Mouse (Mus musculus): ENCODE measurements around the gene Tsga10ip. TPM values are rescaled to one million over a fixed set of nuclear protein-coding genes. Genes with fewer than 3 reads are reported as not detected.
A peak's percentile ranks its signal among the peaks of the same experiment; 100 is the strongest.

The Tsga10ip gene
- total and polyA plus RNA-seq, 2 experiments from 2014 or later = 0.10 TPM; not detected in 1

DNA sequence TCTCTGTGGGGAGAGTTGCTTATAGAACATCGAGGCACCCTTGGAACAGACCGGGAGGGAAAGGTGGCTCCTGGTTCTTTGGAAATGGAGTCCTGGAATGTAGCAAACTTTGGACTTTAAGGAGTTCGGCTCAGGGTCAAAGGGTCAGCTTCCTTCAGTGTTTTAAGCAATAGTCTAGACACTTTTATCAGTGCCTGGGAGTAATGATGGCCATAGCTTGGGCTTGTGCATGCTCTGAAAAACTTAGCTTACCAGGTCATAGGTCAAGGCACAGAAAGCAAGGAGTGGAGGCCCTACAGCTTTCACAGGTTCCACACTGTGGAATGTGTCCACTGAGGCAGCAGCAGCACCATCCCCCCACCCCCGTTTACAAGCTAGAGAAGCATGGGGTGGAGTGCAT lies 27.6 kb downstream of the Tsga10ip start:
- H3K9ac ChIP-seq (replicated peaks; ENCODE audit: low read length, poor library complexity, severe bottlenecking) = no peak overlapping the region
- no peaks in the 10 kb centered on the region for H3K27me3 ChIP-seq (ENCODE audit: insufficient read depth, low read length)
- WGBS = 86% methylated on average over 4 of the region's 4 CpGs
- H3K27ac ChIP-seq (ENCODE audit: low read depth, low read length) = no peak overlapping the region
- H3K9me3 ChIP-seq (ENCODE audit: low read length) = no peaks in the 10 kb centered on the region
- H3K4me2 ChIP-seq (ENCODE audit: low read depth, low read length, poor library complexity, severe bottlenecking) = no peak overlapping the region
- ATAC-seq (ENCODE audit: low FRiP score) (no peak), DNase-seq (ENCODE audit: low spot score) (no peak)
- H3K4me1 ChIP-seq (ENCODE audit: insufficient read depth, low read length) = no peaks in the 10 kb centered on the region
- peaks cover 49% of the 10 kb centered on the region for H3K36me3 ChIP-seq (ENCODE audit: insufficient read depth, low read length)
- TF ChIP-seq CTCF (IDR thresholded peaks at IDR 0.05) = no peak
- H3K4me3 ChIP-seq (ENCODE audit: low read depth, low read length) = no peak overlapping the region

DNA sequence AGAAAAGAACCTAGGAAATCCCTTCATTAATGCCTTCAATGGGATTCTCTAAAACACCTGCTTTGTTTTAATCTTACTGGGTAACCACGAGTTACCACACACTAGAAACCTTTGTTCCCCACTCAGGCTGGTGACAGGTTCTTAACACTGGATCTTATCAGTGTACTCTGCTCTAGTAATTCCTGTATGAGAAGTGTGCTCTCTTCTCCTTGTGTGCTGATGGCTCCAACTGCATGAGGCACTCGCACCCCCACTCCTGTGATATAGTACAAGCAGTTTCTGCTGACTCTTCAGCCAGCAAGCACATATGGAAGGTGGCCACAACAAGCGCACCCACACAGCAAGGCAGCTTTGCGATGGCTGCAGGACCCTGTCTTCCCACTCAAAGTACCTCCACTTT lies 28.1 kb downstream of the Tsga10ip start:
- no peaks in the 10 kb centered on the region for H3K27me3 ChIP-seq (ENCODE audit: insufficient read depth, low read length)
- WGBS = 83% methylated on average over 4 of the region's 4 CpGs
- H3K36me3 ChIP-seq (ENCODE audit: insufficient read depth, low read length) = peaks cover 44% of the 10 kb centered on the region
- H3K27ac ChIP-seq (ENCODE audit: low read depth, low read length) = no peak overlapping the region
- TF ChIP-seq CTCF (IDR thresholded peaks at IDR 0.05) = no peak
- H3K9ac ChIP-seq (replicated peaks; ENCODE audit: low read length, poor library complexity, severe bottlenecking) = no peak overlapping the region
- no peak overlapping the region for H3K4me3 ChIP-seq (ENCODE audit: low read depth, low read length)
- no peaks in the 10 kb centered on the region for H3K9me3 ChIP-seq (ENCODE audit: low read length)
- ATAC-seq (ENCODE audit: low FRiP score) (no peak), DNase-seq (ENCODE audit: low spot score) (no peak)
- no peak overlapping the region for H3K4me2 ChIP-seq (ENCODE audit: low read depth, low read length, poor library complexity, severe bottlenecking)
- H3K4me1 ChIP-seq (ENCODE audit: insufficient read depth, low read length) = no peaks in the 10 kb centered on the region

DNA sequence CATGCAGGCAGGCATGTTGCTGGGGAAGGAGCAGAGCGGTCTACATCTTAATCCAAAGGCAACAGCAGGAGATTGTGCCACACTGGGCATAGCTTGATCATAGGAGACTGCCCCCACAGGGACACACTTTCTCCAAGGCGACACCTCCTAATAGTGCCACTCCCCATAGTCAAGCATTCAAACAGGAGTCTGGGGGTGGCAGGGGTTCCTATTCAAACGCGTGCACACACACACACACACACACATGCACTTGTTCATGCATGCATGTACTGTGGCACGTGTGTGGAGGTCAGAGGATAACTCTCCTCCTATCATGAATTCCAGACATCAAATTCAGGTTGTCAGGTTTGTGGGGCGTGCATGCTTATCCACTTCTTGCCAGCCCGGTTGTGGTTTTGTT lies 29.6 kb downstream of the Tsga10ip start:
- 95% methylated on average over 7 of the region's 7 CpGs for WGBS
- ATAC-seq (ENCODE audit: low FRiP score) (no peak), DNase-seq (ENCODE audit: low spot score) (no peak)
- H3K4me3 ChIP-seq (ENCODE audit: low read depth, low read length) = no peak overlapping the region
- no peak overlapping the region for H3K4me2 ChIP-seq (ENCODE audit: low read depth, low read length, poor library complexity, severe bottlenecking)
- H3K36me3 ChIP-seq (ENCODE audit: insufficient read depth, low read length) = peaks cover 36% of the 10 kb centered on the region
- no peak overlapping the region for H3K9ac ChIP-seq (replicated peaks; ENCODE audit: low read length, poor library complexity, severe bottlenecking)
- peaks cover 5% of the 10 kb centered on the region for H3K4me1 ChIP-seq (ENCODE audit: insufficient read depth, low read length)
- no peak overlapping the region for H3K27ac ChIP-seq (ENCODE audit: low read depth, low read length)
- H3K9me3 ChIP-seq (ENCODE audit: low read length) = no peaks in the 10 kb centered on the region
- H3K27me3 ChIP-seq (ENCODE audit: insufficient read depth, low read length) = no peaks in the 10 kb centered on the region
- no peak for TF ChIP-seq CTCF (IDR thresholded peaks at IDR 0.05)

DNA sequence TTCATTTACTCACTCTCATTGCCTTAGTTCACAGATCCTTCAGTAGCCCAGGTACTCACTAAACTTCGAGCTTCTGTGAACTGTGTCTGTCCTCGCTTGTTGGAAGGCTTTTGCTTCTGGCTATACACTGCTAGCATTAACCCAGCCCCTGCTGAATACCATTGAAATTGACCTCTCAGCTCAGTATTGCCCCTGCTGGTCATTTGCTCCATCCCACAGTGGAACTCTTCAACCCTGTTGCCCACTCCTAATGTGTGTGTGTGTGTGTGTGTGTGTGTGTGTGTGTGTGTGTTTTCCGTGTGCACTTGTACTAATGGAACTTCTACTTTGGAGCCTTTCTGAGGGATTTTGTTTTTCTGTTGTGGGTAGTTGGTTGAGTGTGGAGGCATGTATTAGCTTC lies 31.4 kb downstream of the Tsga10ip start:
- no peak overlapping the region for H3K4me2 ChIP-seq (ENCODE audit: low read depth, low read length, poor library complexity, severe bottlenecking)
- H3K4me3 ChIP-seq (ENCODE audit: low read depth, low read length) = no peak overlapping the region
- peak; percentile 56 for TF ChIP-seq CTCF (IDR thresholded peaks at IDR 0.05)
- H3K9ac ChIP-seq (replicated peaks; ENCODE audit: low read length, poor library complexity, severe bottlenecking) = no peak overlapping the region
- H3K27me3 ChIP-seq (ENCODE audit: insufficient read depth, low read length) = no peaks in the 10 kb centered on the region
- no peaks in the 10 kb centered on the region for H3K9me3 ChIP-seq (ENCODE audit: low read length)
- ATAC-seq (ENCODE audit: low FRiP score) = no peak
- peaks cover 8% of the 10 kb centered on the region for H3K4me1 ChIP-seq (ENCODE audit: insufficient read depth, low read length)
- no peak overlapping the region for H3K27ac ChIP-seq (ENCODE audit: low read depth, low read length)
- H3K36me3 ChIP-seq (ENCODE audit: insufficient read depth, low read length) = peaks cover 33% of the 10 kb centered on the region
- peak; percentile 13 for DNase-seq (ENCODE audit: low spot score)
- WGBS = 90% methylated on average over 3 of the region's 3 CpGs

DNA sequence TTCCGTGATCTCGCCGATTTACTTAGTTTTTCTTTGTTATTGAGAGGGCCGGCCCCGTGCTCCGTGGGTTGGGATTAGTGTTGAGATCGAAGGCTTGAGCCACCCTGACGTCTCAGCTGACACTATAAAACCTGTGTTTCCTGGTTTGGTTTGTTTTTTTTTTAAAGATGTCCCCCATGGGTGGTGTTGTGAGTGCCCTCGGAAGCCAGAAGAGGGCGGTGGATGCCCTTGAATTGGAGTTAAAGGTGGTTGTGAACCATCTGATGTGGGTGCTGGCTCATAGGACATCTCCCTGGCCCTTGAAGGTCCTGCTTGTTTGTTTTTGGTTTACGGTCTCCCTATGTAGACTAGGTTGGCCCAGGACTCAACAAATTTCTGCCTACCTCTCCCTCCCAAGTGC lies 34.9 kb downstream of the Tsga10ip start:
- peak overlapping the region; percentile 93 for H3K27ac ChIP-seq (ENCODE audit: low read depth, low read length)
- no peaks in the 10 kb centered on the region for H3K9me3 ChIP-seq (ENCODE audit: low read length)
- DNase-seq (ENCODE audit: low spot score) (peak; percentile 6), ATAC-seq (ENCODE audit: low FRiP score) (no peak)
- H3K4me2 ChIP-seq (ENCODE audit: low read depth, low read length, poor library complexity, severe bottlenecking) = peak overlapping the region; percentile 94
- peak overlapping the region; percentile 82 for H3K4me3 ChIP-seq (ENCODE audit: low read depth, low read length)
- no peaks in the 10 kb centered on the region for H3K27me3 ChIP-seq (ENCODE audit: insufficient read depth, low read length)
- TF ChIP-seq CTCF (IDR thresholded peaks at IDR 0.05) = peak; percentile 46
- 10% methylated on average over 11 of the region's 11 CpGs for WGBS
- H3K9ac ChIP-seq (replicated peaks; ENCODE audit: low read length, poor library complexity, severe bottlenecking) = peak overlapping the region; percentile 77
- peaks cover 14% of the 10 kb centered on the region for H3K4me1 ChIP-seq (ENCODE audit: insufficient read depth, low read length)
- H3K36me3 ChIP-seq (ENCODE audit: insufficient read depth, low read length) = peaks cover 30% of the 10 kb centered on the region

DNA sequence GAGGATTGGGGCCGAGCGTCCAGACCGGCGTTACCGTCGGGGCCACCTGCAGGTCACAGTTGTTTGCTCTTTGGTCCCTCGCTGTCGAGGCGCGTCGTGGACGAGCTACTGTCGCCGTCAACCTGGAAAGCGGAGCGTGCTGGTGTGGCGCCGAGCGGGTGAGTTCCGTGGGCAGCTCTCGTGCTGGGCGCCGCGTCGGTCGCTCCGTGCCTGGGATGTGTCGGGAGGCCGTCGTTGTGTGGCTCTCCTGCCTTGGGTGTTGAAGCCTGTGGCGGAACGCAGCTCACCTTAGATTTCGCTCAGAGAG lies 35.3 kb downstream of the Tsga10ip start, which contains the start of gene Banf1:
Gene Banf1 (minus strand): TSS at position 116 of the 307 bp plus-strand sequence.
- Histone ChIP-seq H3K9me3 (ENCODE audit: low read length) (no peaks in the 10 kb centered on the region), H3K9ac (replicated peaks; ENCODE audit: low read length, poor library complexity, severe bottlenecking) (peak within 1 kb of the TSS; percentile 77), H3K4me2 (ENCODE audit: low read depth, low read length, poor library complexity, severe bottlenecking) (peak within 1 kb of the TSS; percentile 94), H3K27ac (ENCODE audit: low read depth, low read length) (peak within 1 kb of the TSS; percentile 93), H3K4me3 (ENCODE audit: low read depth, low read length) (peak within 1 kb of the TSS; percentile 82), H3K36me3 (ENCODE audit: insufficient read depth, low read length) (peaks cover 27% of the 10 kb centered on the region), H3K27me3 (ENCODE audit: insufficient read depth, low read length) (no peaks in the 10 kb centered on the region), H3K4me1 (ENCODE audit: insufficient read depth, low read length) (peaks cover 14% of the 10 kb centered on the region)
- no peak for DNase-seq (ENCODE audit: low spot score)
- WGBS = 1% methylated on average over 32 of the region's 33 CpGs
- no peak for TF ChIP-seq CTCF (IDR thresholded peaks at IDR 0.05)
- no peak; the same call in 1 of the 2 replicates for ATAC-seq (ENCODE audit: low FRiP score)
